In genomic region chr1:125607087-125607803, GRCm38 (mm10) we compare ENCODE assay signal across 8 mouse cellular contexts. TPM values are rescaled to one million over a fixed set of nuclear protein-coding genes. Genes with fewer than 3 reads are reported as not detected.
DNase-seq lines count a peak whose midpoint lies in the region; ATAC-seq lines count a peak whose summit lies in the region.

No protein-coding gene starts in this region.

- peak; percentile 88 to 92 for DNase-seq in adrenal gland, adult 18-20 months (ENCODE audit: low spot score in 2 of 2)
- peak; percentile 93 for DNase-seq in embryo, embryonic 10 days (ENCODE audit: low spot score)
- peak; percentile 94 for DNase-seq in gastrocnemius, postnatal 10 days
- DNase-seq in intestine, embryonic 14.5 days (ENCODE audit: low spot score): peak; percentile 95
- peak; percentile 88 for DNase-seq in left cerebral cortex, postnatal 10 days (ENCODE audit: extremely low spot score in 1 of 2, low spot score in 2 of 2)
- DNase-seq in mesoderm, embryonic 11.5 days (ENCODE audit: low read depth, low spot score): peak; percentile 88
- peak; percentile 81 for DNase-seq in right cerebral cortex, postnatal 25 days
- peak; percentile 98 for DNase-seq in urinary bladder, postnatal 25 days (ENCODE audit: low spot score)

- no peak overlapping the region for H3K27ac ChIP-seq in intestine, embryonic 14.5 days (ENCODE audit: low read depth)

- no peak overlapping the region for H3K4me3 ChIP-seq in intestine, embryonic 14.5 days (ENCODE audit: low read depth, low read length)

- H3K4me1 ChIP-seq in intestine, embryonic 14.5 days (replicated peaks; ENCODE audit: control insufficient read depth, insufficient read depth, low read length): no peaks in the 10 kb centered on the region

- WGBS in intestine, embryonic 14.5 days: 33% methylated on average over 10 of the region's 10 CpGs

- H3K9me3 ChIP-seq in intestine, embryonic 14.5 days (ENCODE audit: control insufficient read depth, low read length): no peaks in the 10 kb centered on the region

- intact Hi-C loops in left cerebral cortex, postnatal 10 days (cut with DNase I): loop anchor here (5.0 to 10.0 kb wide), 3 partner anchors 825 to 1388 kb away; no protein-coding TSS in a partner anchor

- peak; percentile 77 for ATAC-seq in intestine, embryonic 14.5 days (replicated peaks; ENCODE audit: low FRiP score, low TSS enrichment, low read depth)

- no peak overlapping the region for H3K4me2 ChIP-seq in intestine, embryonic 14.5 days (ENCODE audit: low read length)

- no peaks in the 10 kb centered on the region for H3K36me3 ChIP-seq in intestine, embryonic 14.5 days (ENCODE audit: control insufficient read depth, insufficient read depth, low read length)

- no peak overlapping the region for H3K9ac ChIP-seq in intestine, embryonic 14.5 days (ENCODE audit: low read length)

- no peaks in the 10 kb centered on the region for H3K27me3 ChIP-seq in intestine, embryonic 14.5 days (replicated peaks; ENCODE audit: control insufficient read depth, insufficient read depth, low read length)

RNA-seq across cellular contexts. Expression of gene Slc35f5, which starts 46.9 kb away (rescaled TPM):
- total RNA-seq in adrenal gland, adult 18-20 months (2021): 10 to 100 TPM; 32.1 to 36.7 TPM
- 10 to 100 TPM; 23.6 to 26.4 TPM for total RNA-seq in gastrocnemius, postnatal 10 days (2021)
- polyA plus RNA-seq in intestine, embryonic 14.5 days (2014; fragmentation: Nextera tagmentation; extraction: Ambion mirVana): 49.1 and 51.4 TPM in 2 replicates
- 10 to 100 TPM; 30.3 to 32.4 TPM for total RNA-seq in left cerebral cortex, postnatal 10 days (2021)
